Mouse (Mus musculus): ENCODE data around the gene Pygb. TPM values are rescaled to one million over a fixed set of nuclear protein-coding genes. Genes with fewer than 3 reads are reported as not detected.
A peak's percentile ranks its signal among the peaks of the same experiment; 100 is the strongest.

Gene Pygb
- polyA plus RNA-seq, 1 experiment from 2014 or later = 38.9 TPM

GRCm38 (mm10) chr2:150771996-150772395 lies 14.5 kb upstream of the Pygb start:
- no peak overlapping the region for H3K27ac ChIP-seq (replicated peaks; ENCODE audit: low read depth, low read length)
- H3K9me3 ChIP-seq (replicated peaks; ENCODE audit: control insufficient read depth, low read length) = no peaks in the 10 kb centered on the region
- no peak overlapping the region for H3K4me2 ChIP-seq (ENCODE audit: low read depth, low read length)
- no peak overlapping the region for H3K9ac ChIP-seq (replicated peaks; ENCODE audit: low read length)
- no peak for DNase-seq (ENCODE audit: low spot score)
- no peak overlapping the region for H3K4me3 ChIP-seq (ENCODE audit: low read depth, low read length)
- no peak for ATAC-seq (replicated peaks; ENCODE audit: insufficient number of reproducible peaks, low FRiP score, low TSS enrichment, low read depth)
- no peaks in the 10 kb centered on the region for H3K27me3 ChIP-seq (ENCODE audit: control insufficient read depth, insufficient read depth, low read length)
- no peaks in the 10 kb centered on the region for H3K4me1 ChIP-seq (ENCODE audit: control insufficient read depth, insufficient read depth, low read length)
- H3K36me3 ChIP-seq (replicated peaks; ENCODE audit: control insufficient read depth, insufficient read depth, low read depth, low read length) = no peaks in the 10 kb centered on the region
- 91% methylated on average over 8 of the region's 8 CpGs for WGBS

GRCm38 (mm10) chr2:150772466-150773119 lies 13.9 kb upstream of the Pygb start:
- Histone ChIP-seq H3K9me3 (replicated peaks; ENCODE audit: control insufficient read depth, low read length) (no peaks in the 10 kb centered on the region), H3K27me3 (ENCODE audit: control insufficient read depth, insufficient read depth, low read length) (no peaks in the 10 kb centered on the region), H3K4me3 (ENCODE audit: low read depth, low read length) (no peak overlapping the region), H3K4me1 (ENCODE audit: control insufficient read depth, insufficient read depth, low read length) (no peaks in the 10 kb centered on the region), H3K4me2 (ENCODE audit: low read depth, low read length) (no peak overlapping the region), H3K36me3 (replicated peaks; ENCODE audit: control insufficient read depth, insufficient read depth, low read depth, low read length) (no peaks in the 10 kb centered on the region), H3K9ac (replicated peaks; ENCODE audit: low read length) (no peak overlapping the region), H3K27ac (replicated peaks; ENCODE audit: low read depth, low read length) (no peak overlapping the region)
- DNase-seq (ENCODE audit: low spot score) = no peak
- WGBS = 81% methylated on average over 10 of the region's 10 CpGs
- ATAC-seq (replicated peaks; ENCODE audit: insufficient number of reproducible peaks, low FRiP score, low TSS enrichment, low read depth) = no peak

GRCm38 (mm10) chr2:150782801-150783200 lies 3.7 kb upstream of the Pygb start:
- Histone ChIP-seq H3K9me3 (replicated peaks; ENCODE audit: control insufficient read depth, low read length) (no peaks in the 10 kb centered on the region), H3K4me3 (ENCODE audit: low read depth, low read length) (no peak overlapping the region), H3K4me1 (ENCODE audit: control insufficient read depth, insufficient read depth, low read length) (no peaks in the 10 kb centered on the region; the same call in 1 of the 2 replicates), H3K9ac (replicated peaks; ENCODE audit: low read length) (no peak overlapping the region), H3K27me3 (ENCODE audit: control insufficient read depth, insufficient read depth, low read length) (no peaks in the 10 kb centered on the region), H3K4me2 (ENCODE audit: low read depth, low read length) (no peak overlapping the region), H3K36me3 (replicated peaks; ENCODE audit: control insufficient read depth, insufficient read depth, low read depth, low read length) (no peaks in the 10 kb centered on the region), H3K27ac (replicated peaks; ENCODE audit: low read depth, low read length) (no peak overlapping the region)
- DNase-seq (ENCODE audit: low spot score) (no peak), ATAC-seq (replicated peaks; ENCODE audit: insufficient number of reproducible peaks, low FRiP score, low TSS enrichment, low read depth) (no peak)
- WGBS = 80% methylated on average over 2 of the region's 2 CpGs

GRCm38 (mm10) chr2:150787234-150787771 lies 768 bp downstream of the Pygb start:
- H3K9ac ChIP-seq (replicated peaks; ENCODE audit: low read length) = peak overlapping the region; percentile 63
- 0% methylated on average over 23 of the region's 23 CpGs for WGBS
- no peaks in the 10 kb centered on the region; the same call in 1 of the 2 replicates for H3K4me1 ChIP-seq (ENCODE audit: control insufficient read depth, insufficient read depth, low read length)
- H3K9me3 ChIP-seq (replicated peaks; ENCODE audit: control insufficient read depth, low read length) = no peaks in the 10 kb centered on the region
- H3K27ac ChIP-seq (replicated peaks; ENCODE audit: low read depth, low read length) = 0 out of 2 replicates have a peak overlapping the region, but pooled peaks have one; percentile 0
- peak; percentile 57 for DNase-seq (ENCODE audit: low spot score)
- peak overlapping the region; percentile 84 for H3K4me2 ChIP-seq (ENCODE audit: low read depth, low read length)
- peak overlapping the region; percentile 69 for H3K4me3 ChIP-seq (ENCODE audit: low read depth, low read length)
- H3K27me3 ChIP-seq (ENCODE audit: control insufficient read depth, insufficient read depth, low read length) = no peaks in the 10 kb centered on the region
- ATAC-seq (replicated peaks; ENCODE audit: insufficient number of reproducible peaks, low FRiP score, low TSS enrichment, low read depth) = peak; percentile 57
- no peaks in the 10 kb centered on the region for H3K36me3 ChIP-seq (replicated peaks; ENCODE audit: control insufficient read depth, insufficient read depth, low read depth, low read length)

GRCm38 (mm10) chr2:150788768-150789550 lies 2.4 kb downstream of the Pygb start:
- Histone ChIP-seq H3K4me3 (ENCODE audit: low read depth, low read length) (no peak overlapping the region), H3K36me3 (replicated peaks; ENCODE audit: control insufficient read depth, insufficient read depth, low read depth, low read length) (no peaks in the 10 kb centered on the region), H3K4me2 (ENCODE audit: low read depth, low read length) (no peak overlapping the region), H3K9ac (replicated peaks; ENCODE audit: low read length) (no peak overlapping the region), H3K9me3 (replicated peaks; ENCODE audit: control insufficient read depth, low read length) (no peaks in the 10 kb centered on the region), H3K27me3 (ENCODE audit: control insufficient read depth, insufficient read depth, low read length) (no peaks in the 10 kb centered on the region), H3K4me1 (ENCODE audit: control insufficient read depth, insufficient read depth, low read length) (no peaks in the 10 kb centered on the region; the same call in 1 of the 2 replicates), H3K27ac (replicated peaks; ENCODE audit: low read depth, low read length) (no peak overlapping the region)
- WGBS = 79% methylated on average over 4 of the region's 4 CpGs
- DNase-seq (ENCODE audit: low spot score) = peak; percentile 11
- ATAC-seq (replicated peaks; ENCODE audit: insufficient number of reproducible peaks, low FRiP score, low TSS enrichment, low read depth) = no peak

GRCm38 (mm10) chr2:150793320-150793719 lies 6.8 kb downstream of the Pygb start:
- Histone ChIP-seq H3K9me3 (replicated peaks; ENCODE audit: control insufficient read depth, low read length) (no peaks in the 10 kb centered on the region), H3K4me2 (ENCODE audit: low read depth, low read length) (no peak overlapping the region), H3K4me3 (ENCODE audit: low read depth, low read length) (no peak overlapping the region), H3K27me3 (ENCODE audit: control insufficient read depth, insufficient read depth, low read length) (no peaks in the 10 kb centered on the region), H3K9ac (replicated peaks; ENCODE audit: low read length) (no peak overlapping the region), H3K27ac (replicated peaks; ENCODE audit: low read depth, low read length) (no peak overlapping the region), H3K4me1 (ENCODE audit: control insufficient read depth, insufficient read depth, low read length) (no peaks in the 10 kb centered on the region), H3K36me3 (replicated peaks; ENCODE audit: control insufficient read depth, insufficient read depth, low read depth, low read length) (no peaks in the 10 kb centered on the region; the same call in 1 of the 2 replicates)
- 82% methylated on average over 4 of the region's 4 CpGs for WGBS
- ATAC-seq (replicated peaks; ENCODE audit: insufficient number of reproducible peaks, low FRiP score, low TSS enrichment, low read depth) = no peak
- DNase-seq (ENCODE audit: low spot score) = no peak

- Histone ChIP-seq H3K4me3 (ENCODE audit: low read depth, low read length) (no peak overlapping the region), H3K36me3 (replicated peaks; ENCODE audit: control insufficient read depth, insufficient read depth, low read depth, low read length) (no peaks in the 10 kb centered on the region; the same call in 1 of the 2 replicates), H3K9ac (replicated peaks; ENCODE audit: low read length) (no peak overlapping the region), H3K4me1 (ENCODE audit: control insufficient read depth, insufficient read depth, low read length) (no peaks in the 10 kb centered on the region), H3K27me3 (ENCODE audit: control insufficient read depth, insufficient read depth, low read length) (no peaks in the 10 kb centered on the region), H3K9me3 (replicated peaks; ENCODE audit: control insufficient read depth, low read length) (no peaks in the 10 kb centered on the region), H3K4me2 (ENCODE audit: low read depth, low read length) (no peak overlapping the region), H3K27ac (replicated peaks; ENCODE audit: low read depth, low read length) (no peak overlapping the region)
- DNase-seq (ENCODE audit: low spot score) (no peak), ATAC-seq (replicated peaks; ENCODE audit: insufficient number of reproducible peaks, low FRiP score, low TSS enrichment, low read depth) (no peak)
- 87% methylated on average over 7 of the region's 7 CpGs for WGBS
These were observed 11.5 kb downstream of the Pygb start for GRCm38 (mm10) chr2:150798084-150798483.

GRCm38 (mm10) chr2:150800616-150801015 lies 14.1 kb downstream of the Pygb start:
- H3K4me2 ChIP-seq (ENCODE audit: low read depth, low read length) = no peak overlapping the region
- DNase-seq (ENCODE audit: low spot score) (no peak), ATAC-seq (replicated peaks; ENCODE audit: insufficient number of reproducible peaks, low FRiP score, low TSS enrichment, low read depth) (no peak)
- H3K4me1 ChIP-seq (ENCODE audit: control insufficient read depth, insufficient read depth, low read length) = no peaks in the 10 kb centered on the region
- H3K36me3 ChIP-seq (replicated peaks; ENCODE audit: control insufficient read depth, insufficient read depth, low read depth, low read length) = no peaks in the 10 kb centered on the region; the same call in 1 of the 2 replicates
- no peaks in the 10 kb centered on the region for H3K9me3 ChIP-seq (replicated peaks; ENCODE audit: control insufficient read depth, low read length)
- H3K9ac ChIP-seq (replicated peaks; ENCODE audit: low read length) = no peak overlapping the region
- 90% methylated on average over 5 of the region's 5 CpGs for WGBS
- H3K27me3 ChIP-seq (ENCODE audit: control insufficient read depth, insufficient read depth, low read length) = no peaks in the 10 kb centered on the region
- H3K4me3 ChIP-seq (ENCODE audit: low read depth, low read length) = no peak overlapping the region
- H3K27ac ChIP-seq (replicated peaks; ENCODE audit: low read depth, low read length) = no peak overlapping the region

Data from embryonic facial prominence, embryonic 11.5 days (tissue).